Mouse (Mus musculus) hindbrain, embryonic 11.5 days (tissue): ENCODE measurements around the gene Lmntd2. TPM values are rescaled to one million over a fixed set of nuclear protein-coding genes. Genes with fewer than 3 reads are reported as not detected.

Experiments used
- ATAC-seq: fragments of 200-750 bp; cut with Nextera tagmentation; 2 replicates; pipeline ENCODE4 v1.8.0; 2017; ENCODE audit warnings: mild to moderate bottlenecking, moderate TSS enrichment, moderate library complexity; ENCODE audit not compliant: low FRiP score
- DNase-seq: peaks from one replicate; pipeline ENCODE4 v3.0.0-alpha.2; 2015; ENCODE audit warnings: low spot score
- H3K27ac ChIP-seq: fragments of 300-500 bp; sonication (generic); 2 replicates; pipeline ENCODE4 v1.5.1; 2014; ENCODE audit warnings: mild to moderate bottlenecking, low read depth, low read length
- H3K27me3 ChIP-seq: fragments of 300-500 bp; sonication (generic); 2 replicates; pipeline ENCODE4 v1.6.1; 2014; ENCODE audit warnings: mild to moderate bottlenecking, low read length, moderate library complexity, mixed read lengths; ENCODE audit not compliant: control insufficient read depth, insufficient read depth
- H3K36me3 ChIP-seq: fragments of 300-500 bp; sonication (generic); 2 replicates; pipeline ENCODE4 v1.6.1; 2014; ENCODE audit warnings: mild to moderate bottlenecking, low read length, moderate library complexity, mixed read lengths; ENCODE audit not compliant: control insufficient read depth, insufficient read depth
- H3K4me1 ChIP-seq: fragments of 300-500 bp; sonication (generic); replicated peaks from 2 replicates; pipeline ENCODE4 v1.6.1; 2014; ENCODE audit warnings: low read length, mixed read lengths; ENCODE audit not compliant: control insufficient read depth, insufficient read depth
- H3K4me2 ChIP-seq: fragments of 300-500 bp; sonication (generic); replicated peaks from 2 replicates; pipeline ENCODE4 v1.6.1; 2014; ENCODE audit warnings: mild to moderate bottlenecking, low read depth, low read length
- H3K4me3 ChIP-seq: fragments of 300-500 bp; sonication (generic); 2 replicates; pipeline ENCODE4 v1.5.1; 2014; ENCODE audit warnings: low read depth, low read length
- H3K9ac ChIP-seq: fragments of 300-500 bp; sonication (generic); 2 replicates; pipeline ENCODE4 v1.6.1; 2014; ENCODE audit warnings: low read depth, low read length
- H3K9me3 ChIP-seq: fragments of 300-500 bp; sonication (generic); 2 replicates; pipeline ENCODE4 v1.6.1; 2016; ENCODE audit warnings: low read length; ENCODE audit not compliant: control insufficient read depth
- WGBS: fragments of 180-500 bp; shearing (Covaris S2); extraction: QIAGEN DNeasy Blood & Tissue Kit; methylation state at CpG from one replicate; pipeline ENCODE4 v1.1.7; 2014; 5-methylcytosine and 5-hydroxymethylcytosine counted together
- polyA plus RNA-seq: library from polyadenylated mRNA; unstranded; fragments of >200 nt; fragmentation: Nextera tagmentation; extraction: Ambion mirVana; gene quantifications from 2 replicates; pipeline ENCODE4 v1.2.1, GENCODE M21; 2014

Lmntd2 gene
- polyA plus RNA-seq, 1 experiment from 2014 or later: 2.3 TPM

- no peak overlapping the region for H3K27ac ChIP-seq
- peaks cover 7% of the 10 kb centered on the region; the same call in 1 of the 2 replicates for H3K4me1 ChIP-seq
- no peak overlapping the region for H3K4me2 ChIP-seq
These were observed 18.1 kb downstream of the Lmntd2 start for GRCm38 (mm10) chr7:141195754-141196153.

GRCm38 (mm10) chr7:141194830-141195229, 19.1 kb downstream of the Lmntd2 start:
- Histone ChIP-seq H3K36me3 (0 out of 2 replicates have a peak, but pooled peaks cover 3% of the 10 kb centered on the region), H3K27ac (peak overlapping the region; percentile 61), H3K4me3 (peak overlapping the region; percentile 89), H3K4me2 (peak overlapping the region; percentile 91), H3K9ac (peak overlapping the region; percentile 54), H3K9me3 (no peaks in the 10 kb centered on the region), H3K4me1 (peaks cover 7% of the 10 kb centered on the region; the same call in 1 of the 2 replicates), H3K27me3 (no peaks in the 10 kb centered on the region)
- peak; percentile 63 for ATAC-seq
- peak; percentile 99 for DNase-seq
- under 1% methylated on average over 28 of the region's 28 CpGs for WGBS

More at GRCm38 (mm10) chr7:141195754-141196153, 18.1 kb downstream of the Lmntd2 start:
- 95% methylated on average over 2 of the region's 2 CpGs for WGBS
- Histone ChIP-seq H3K9ac (no peak overlapping the region), H3K36me3 (0 out of 2 replicates have a peak, but pooled peaks cover under 1% of the 10 kb centered on the region), H3K27me3 (no peaks in the 10 kb centered on the region), H3K4me3 (no peak overlapping the region), H3K9me3 (no peaks in the 10 kb centered on the region)
- DNase-seq: no peak
- ATAC-seq: no peak

- peaks cover 7% of the 10 kb centered on the region; the same call in 1 of the 2 replicates for H3K4me1 ChIP-seq
- under 1% methylated on average over 23 of the region's 23 CpGs for WGBS
- no peaks in the 10 kb centered on the region for H3K9me3 ChIP-seq
- peak overlapping the region; percentile 54; the same call in 1 of the 2 replicates for H3K9ac ChIP-seq
- no peaks in the 10 kb centered on the region for H3K27me3 ChIP-seq
- ATAC-seq: no peak
- DNase-seq: no peak
- peak overlapping the region; percentile 89 for H3K4me3 ChIP-seq
- H3K36me3 ChIP-seq: 0 out of 2 replicates have a peak, but pooled peaks cover 3% of the 10 kb centered on the region
- peak overlapping the region; percentile 38 for H3K27ac ChIP-seq
- H3K4me2 ChIP-seq: peak overlapping the region; percentile 91
These were observed 19.5 kb downstream of the Lmntd2 start for GRCm38 (mm10) chr7:141194409-141194808.

GRCm38 (mm10) chr7:141193948-141194347, 19.9 kb downstream of the Lmntd2 start, which contains the start of the genes Hras and Lrrc56:
Gene Hras (minus strand): TSS chr7:141194005.
Gene Lrrc56 (plus strand): TSS chr7:141194157.
- H3K4me3 ChIP-seq: peak within 1 kb of the TSS; percentile 89
- peak within 1 kb of the TSS; percentile 81 for H3K9ac ChIP-seq
- no peaks in the 10 kb centered on the region for H3K9me3 ChIP-seq
- ATAC-seq: peak; percentile 93
- 0 out of 2 replicates have a peak, but pooled peaks cover 3% of the 10 kb centered on the region for H3K36me3 ChIP-seq
- H3K4me1 ChIP-seq: peaks cover 7% of the 10 kb centered on the region; the same call in 1 of the 2 replicates
- WGBS: under 1% methylated on average over 37 of the region's 39 CpGs
- peak; percentile 99 for DNase-seq
- H3K27me3 ChIP-seq: no peaks in the 10 kb centered on the region
- H3K27ac ChIP-seq: peak within 1 kb of the TSS; percentile 79
- H3K4me2 ChIP-seq: peak within 1 kb of the TSS; percentile 96

- H3K36me3 ChIP-seq: 0 out of 2 replicates have a peak, but pooled peaks cover 3% of the 10 kb centered on the region
- H3K27ac ChIP-seq: peak overlapping the region; percentile 79
- peaks cover 7% of the 10 kb centered on the region; the same call in 1 of the 2 replicates for H3K4me1 ChIP-seq
- H3K27me3 ChIP-seq: no peaks in the 10 kb centered on the region
- ATAC-seq (no peak), DNase-seq (peak; percentile 61)
- peak overlapping the region; percentile 96 for H3K4me2 ChIP-seq
- no peaks in the 10 kb centered on the region for H3K9me3 ChIP-seq
- H3K9ac ChIP-seq: peak overlapping the region; percentile 81
- under 1% methylated on average over 24 of the region's 43 CpGs for WGBS
- H3K4me3 ChIP-seq: peak overlapping the region; percentile 89
These were observed 20.5 kb downstream of the Lmntd2 start for GRCm38 (mm10) chr7:141193348-141193856.

GRCm38 (mm10) chr7:141192776-141193347, 21.0 kb downstream of the Lmntd2 start:
- no peak overlapping the region for H3K27ac ChIP-seq
- H3K36me3 ChIP-seq: 0 out of 2 replicates have a peak, but pooled peaks cover 3% of the 10 kb centered on the region
- H3K4me3 ChIP-seq: peak overlapping the region; percentile 89
- WGBS: 28% methylated on average over 12 of the region's 12 CpGs
- peak overlapping the region; percentile 81 for H3K9ac ChIP-seq
- peaks cover 7% of the 10 kb centered on the region; the same call in 1 of the 2 replicates for H3K4me1 ChIP-seq
- DNase-seq (no peak), ATAC-seq (no peak)
- peak overlapping the region; percentile 96 for H3K4me2 ChIP-seq
- no peaks in the 10 kb centered on the region for H3K9me3 ChIP-seq
- no peaks in the 10 kb centered on the region for H3K27me3 ChIP-seq

GRCm38 (mm10) chr7:141191796-141192685, 21.8 kb downstream of the Lmntd2 start:
- ATAC-seq (no peak), DNase-seq (no peak)
- peak overlapping the region; percentile 96; the same call in 1 of the 2 replicates for H3K4me2 ChIP-seq
- H3K4me1 ChIP-seq: peaks cover 7% of the 10 kb centered on the region; the same call in 1 of the 2 replicates
- peak overlapping the region; percentile 89; the same call in 1 of the 2 replicates for H3K4me3 ChIP-seq
- H3K9me3 ChIP-seq: no peaks in the 10 kb centered on the region
- H3K27ac ChIP-seq: no peak overlapping the region
- H3K9ac ChIP-seq: no peak overlapping the region
- H3K27me3 ChIP-seq: no peaks in the 10 kb centered on the region
- 91% methylated on average over 24 of the region's 24 CpGs for WGBS
- 0 out of 2 replicates have a peak, but pooled peaks cover 3% of the 10 kb centered on the region for H3K36me3 ChIP-seq

- no peaks in the 10 kb centered on the region for H3K27me3 ChIP-seq
- DNase-seq (no peak), ATAC-seq (no peak)
- H3K9me3 ChIP-seq: no peaks in the 10 kb centered on the region
- no peak overlapping the region for H3K27ac ChIP-seq
- H3K4me1 ChIP-seq: peaks cover 7% of the 10 kb centered on the region; the same call in 1 of the 2 replicates
- 93% methylated on average over 14 of the region's 14 CpGs for WGBS
- no peak overlapping the region for H3K4me3 ChIP-seq
- no peak overlapping the region for H3K4me2 ChIP-seq
- H3K36me3 ChIP-seq: 0 out of 2 replicates have a peak, but pooled peaks cover 3% of the 10 kb centered on the region
- H3K9ac ChIP-seq: no peak overlapping the region
These were observed 22.8 kb downstream of the Lmntd2 start for GRCm38 (mm10) chr7:141191036-141191435.
